Mouse (Mus musculus): ENCODE data around the gene Ttc9b. TPM values are rescaled to one million over a fixed set of nuclear protein-coding genes. Genes with fewer than 3 reads are reported as not detected.
A peak's percentile ranks its signal among the peaks of the same experiment; 100 is the strongest.

Gene Ttc9b
- total RNA-seq, 2 experiments from 2014 or later: 106 to 114 TPM

DNA sequence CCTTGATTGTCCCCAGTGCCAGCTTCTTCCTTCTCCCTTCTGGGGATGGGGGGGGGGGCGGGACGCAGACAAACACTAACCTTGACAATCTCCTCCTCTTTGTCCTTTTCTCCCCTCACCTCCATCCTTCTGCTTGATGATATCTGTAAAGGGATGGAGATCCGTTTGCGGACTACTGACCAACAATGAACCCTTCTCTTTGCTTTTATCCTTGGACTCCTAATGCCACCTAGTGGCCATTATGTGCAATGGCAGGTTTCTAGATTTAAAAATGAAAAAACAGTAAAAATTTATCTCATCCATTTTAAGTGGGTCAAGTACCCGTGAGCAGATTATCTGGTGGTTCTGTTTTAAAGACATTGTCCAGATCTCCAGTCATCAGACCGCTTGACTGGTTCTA, 32.0 kb downstream of the Ttc9b start:
- DNase-seq (ENCODE audit: low spot score in 2 of 2): no peak

DNA sequence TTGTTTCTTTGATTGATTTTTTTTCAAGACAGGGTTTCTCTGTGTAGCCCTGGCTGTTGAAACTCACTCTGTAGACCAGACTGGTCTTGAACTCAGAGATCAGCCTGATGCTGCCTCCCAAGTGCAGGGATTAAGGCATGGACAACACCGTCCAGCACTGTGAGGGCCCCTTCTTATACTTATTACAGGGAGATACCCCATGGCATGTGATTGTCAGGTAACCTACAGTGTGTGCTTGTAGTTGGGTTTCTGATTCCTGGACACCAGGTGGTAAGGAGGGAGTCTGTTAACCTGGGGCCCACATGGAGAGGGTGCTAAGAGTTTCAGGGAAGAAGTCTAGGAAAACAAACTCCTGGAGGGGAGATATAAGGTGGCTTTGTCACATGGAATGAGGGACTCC, 33.3 kb downstream of the Ttc9b start:
- DNase-seq (ENCODE audit: low spot score in 2 of 2): no peak

DNA sequence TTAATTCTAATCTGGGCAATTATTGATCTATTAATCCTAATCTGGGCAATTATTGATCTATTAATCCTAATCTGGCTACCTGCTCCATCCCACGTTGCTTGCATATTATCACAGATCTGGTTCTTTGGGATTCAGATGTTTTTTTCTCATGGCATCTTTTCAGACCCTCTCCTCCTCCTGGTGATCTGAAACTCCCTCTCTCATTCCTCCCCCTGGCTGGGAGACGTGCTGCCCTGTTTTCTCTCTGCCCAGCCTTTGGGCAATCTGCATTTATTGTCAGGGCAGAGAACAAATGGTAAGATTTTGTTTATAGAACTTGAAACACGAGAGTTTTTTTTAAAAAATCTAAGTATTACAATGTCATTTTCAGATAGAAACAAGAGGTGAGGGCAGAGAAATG, 34.1 kb downstream of the Ttc9b start:
- DNase-seq (ENCODE audit: low spot score in 2 of 2): no peak

DNA sequence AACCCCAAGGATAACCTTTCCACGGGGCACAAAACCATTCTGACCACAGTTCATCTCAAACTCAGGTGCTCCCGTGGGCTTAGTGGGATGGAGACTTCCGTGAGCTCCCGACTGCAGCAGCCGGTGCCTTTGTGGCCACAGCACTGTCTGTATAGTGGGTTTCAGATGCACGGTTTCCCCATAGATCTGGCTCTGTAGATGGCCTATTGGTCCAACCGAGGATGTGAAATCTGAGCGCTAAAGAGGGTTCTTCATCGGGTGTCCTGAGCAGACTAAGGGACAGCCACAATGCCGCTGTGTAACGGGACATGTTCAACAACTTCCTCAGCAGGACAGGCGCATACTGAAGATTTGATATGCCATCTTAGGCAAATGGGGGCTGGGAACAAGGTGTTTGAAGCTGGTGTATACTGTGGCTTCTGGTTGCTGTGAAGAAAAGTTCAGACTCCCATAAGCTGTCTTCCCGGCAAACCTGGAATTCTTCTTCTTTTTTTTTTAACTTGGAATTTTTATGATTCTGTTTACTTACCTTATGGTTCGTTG, 34.6 kb downstream of the Ttc9b start:
- no peak for DNase-seq (ENCODE audit: low spot score in 2 of 2)

DNA sequence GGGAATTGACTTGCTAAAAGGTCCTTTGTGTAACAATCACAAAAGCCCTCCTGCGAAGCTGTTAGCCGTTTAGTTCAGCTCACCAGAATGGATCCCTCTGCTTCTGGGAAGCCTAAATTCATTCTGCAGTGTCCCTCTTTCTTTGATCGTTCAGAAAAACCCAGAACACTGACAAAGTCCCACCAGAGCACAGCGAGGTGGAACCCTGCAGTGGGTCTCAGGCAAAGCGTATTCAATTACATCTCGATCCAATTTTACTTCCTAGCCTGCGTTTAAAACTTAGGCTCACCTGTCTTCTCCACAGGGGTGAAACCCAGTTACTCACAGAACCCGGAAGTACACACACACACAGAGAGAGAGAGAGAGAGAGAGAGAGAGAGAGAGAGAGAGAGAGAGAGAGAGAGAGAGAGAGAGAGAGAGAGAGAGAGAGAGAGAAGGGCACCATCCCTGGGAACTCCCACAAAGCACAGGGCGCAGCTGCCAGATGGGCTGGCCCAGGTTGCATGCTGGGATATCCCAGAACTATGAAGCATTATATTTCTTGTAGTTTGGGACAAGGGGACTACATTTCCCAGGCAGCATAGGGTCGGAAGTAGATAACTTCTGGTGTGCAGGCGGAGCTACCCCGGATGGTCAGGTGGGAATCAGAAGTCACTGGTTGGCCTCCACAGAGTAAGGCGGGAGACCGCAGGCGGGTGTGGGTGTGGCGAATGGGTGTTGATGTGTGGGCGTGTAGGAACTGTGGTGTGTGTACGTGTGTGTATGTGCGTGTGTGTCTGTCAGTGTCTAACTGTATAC, 35.3 kb downstream of the Ttc9b start, which contains the start of gene Zfp607b:
TSS of gene Zfp607b (plus strand) at position 526 of the 798 bp plus-strand sequence.
- peak; percentile 83 to 87 for DNase-seq (ENCODE audit: low spot score in 2 of 2)

DNA sequence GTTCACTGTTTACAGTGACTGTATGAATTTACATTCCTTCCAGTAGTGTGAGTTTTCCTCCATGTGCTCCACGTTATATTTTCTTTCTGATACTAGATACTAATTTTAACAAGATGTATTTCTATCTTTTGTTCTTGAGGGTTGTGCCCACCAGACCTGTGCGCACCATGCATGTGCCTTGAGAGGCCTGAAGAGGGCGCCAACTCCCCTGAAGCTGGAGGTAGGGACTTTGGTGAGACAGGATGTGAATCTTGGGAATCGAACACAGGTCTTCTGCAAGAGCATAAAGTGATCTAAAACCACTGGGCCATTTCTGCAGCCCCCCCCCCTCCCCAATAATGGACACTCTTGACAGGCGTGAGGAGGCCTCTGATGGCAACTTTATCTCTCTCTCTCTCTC, 37.4 kb downstream of the Ttc9b start:
- peak in 1 of 2 experiments; percentile 49 for DNase-seq (ENCODE audit: low spot score in 2 of 2)

DNA sequence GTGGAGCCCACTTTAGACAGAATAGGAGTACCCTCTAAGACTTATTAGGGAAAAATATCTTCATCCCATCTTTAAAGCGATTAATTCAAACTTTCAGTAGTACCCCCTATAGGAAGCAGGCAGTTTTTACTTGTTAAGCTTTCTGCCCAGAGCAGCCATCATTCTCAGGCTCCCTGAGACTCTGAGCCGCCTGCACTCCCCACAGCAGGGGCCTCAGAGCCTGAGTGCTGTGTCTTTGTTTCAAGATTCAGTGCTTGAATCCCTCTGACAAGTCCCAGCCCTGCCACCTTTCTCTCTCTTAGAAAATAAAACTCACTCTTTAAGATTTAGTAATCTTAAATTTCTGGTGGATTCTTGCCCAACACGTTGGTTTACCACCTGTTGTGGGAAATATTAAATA, 43.0 kb downstream of the Ttc9b start:
- DNase-seq (ENCODE audit: low spot score in 2 of 2): no peak

Other genes starting within 250 kb of the Ttc9b start
- gene Sptbn4, start 206.2 kb upstream of the Ttc9b start, total RNA-seq (2021): 100 to 1,000 TPM in 1 of 2 experiments, 10 to 100 TPM in 1; 89.6 to 105 TPM
- gene Blvrb, start 205.9 kb upstream of the Ttc9b start, total RNA-seq (2021): 10 to 100 TPM; 16.5 to 17.1 TPM
- gene Sertad3, start 180.1 kb upstream of the Ttc9b start, total RNA-seq (2021): 1 to 10 TPM; 3.6 to 3.8 TPM
- 1 to 10 TPM; 4.5 TPM for gene Sertad1, start 167.0 kb upstream of the Ttc9b start, total RNA-seq (2021)
- 1 to 10 TPM; 1.1 to 1.5 TPM for gene Prx, start 154.6 kb upstream of the Ttc9b start, total RNA-seq (2021)
- gene Hipk4, start 130.6 kb upstream of the Ttc9b start, total RNA-seq (2021): under 1 TPM; 0.11 to 0.23 TPM
- 100 to 1,000 TPM; 468 to 470 TPM for gene Pld3, start 100.7 kb upstream of the Ttc9b start, total RNA-seq (2021)
- gene 2310022A10Rik, start 100.7 kb upstream of the Ttc9b start, total RNA-seq (2021): 10 to 100 TPM; 21.4 to 26.2 TPM
- 10 to 100 TPM; 92.7 to 94.8 TPM for gene Akt2, start 62.4 kb upstream of the Ttc9b start, total RNA-seq (2021)
- 100 to 1,000 TPM; 186 to 195 TPM for gene Map3k10, start 20.7 kb downstream of the Ttc9b start, total RNA-seq (2021)
- gene Zfp607b, start 35.4 kb downstream of the Ttc9b start, total RNA-seq (2021): 1 to 10 TPM; 9.2 to 9.7 TPM
- 10 to 100 TPM; 36.6 to 37.3 TPM for gene Zfp60, start 77.5 kb downstream of the Ttc9b start, total RNA-seq (2021)
- gene Zfp626, start 153.3 kb downstream of the Ttc9b start, total RNA-seq (2021): 1 to 10 TPM; 6.2 to 7.6 TPM
- gene Zfp59, start 184.7 kb downstream of the Ttc9b start, total RNA-seq (2021): 1 to 10 TPM; 4.4 to 4.5 TPM
- 1 to 10 TPM; 2.4 to 4.0 TPM for gene Zfp607a, start 203.6 kb downstream of the Ttc9b start, total RNA-seq (2021)

Data from layer of hippocampus, postnatal 10 days (tissue).